Mouse (Mus musculus): Measurements from ENCODE around the gene Hist2h3c2. TPM values are rescaled to one million over a fixed set of nuclear protein-coding genes. Genes with fewer than 3 reads are reported as not detected.

Gene Hist2h3c2
- total and polyA plus RNA-seq, 3 experiments: 8.2 to 2,744 (median 1,897) TPM

DNA sequence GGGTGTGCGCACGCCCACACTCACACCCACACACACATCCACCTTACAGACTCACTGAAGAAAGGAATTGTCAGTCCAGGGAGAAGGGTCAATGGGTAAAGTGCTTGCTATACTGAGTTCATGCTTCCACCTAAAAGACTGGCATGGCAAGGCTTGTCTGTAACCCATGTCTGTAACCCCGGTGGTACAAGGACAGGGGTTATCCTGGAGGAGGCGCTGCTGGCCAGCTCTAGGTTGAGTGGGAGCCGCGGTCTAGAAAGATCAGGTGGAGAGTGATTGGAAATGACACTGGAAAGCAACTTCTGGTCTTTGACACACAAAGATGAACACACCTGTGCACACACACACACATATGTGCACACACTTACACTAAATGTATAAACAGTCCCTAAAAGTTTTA lies 41.7 kb upstream of the Hist2h3c2 start:
- Histone ChIP-seq H3K9ac (ENCODE audit: control insufficient read depth, low read depth, low read length, poor library complexity, severe bottlenecking) (no peak overlapping the region), H3K9me3 (replicated peaks; ENCODE audit: insufficient read depth, low read length) (no peaks in the 10 kb centered on the region), H3K4me3 (ENCODE audit: control insufficient read depth in 1 of 2, insufficient read depth in 1 of 2, low read depth in 2 of 2, low read length in 2 of 2) (no peak overlapping the region), H3K27me3 (ENCODE audit: control insufficient read depth in 1 of 2, insufficient read depth in 2 of 2, low read length in 2 of 2) (no peaks in the 10 kb centered on the region), H3K27ac (ENCODE audit: control insufficient read depth, low read depth, low read length) (no peak overlapping the region), H3K4me1 (ENCODE audit: control insufficient read depth in 1 of 2, insufficient read depth in 2 of 2, low read length in 2 of 2) (peaks cover 2 to 13% of the 10 kb centered on the region in 2 experiments), H3K36me3 (ENCODE audit: control insufficient read depth in 1 of 2, insufficient read depth in 2 of 2, low read length in 2 of 2) (peaks cover 0 to 10% of the 10 kb centered on the region in 2 experiments; a peak in 2 of 4 replicates), H3K79me2 (ENCODE audit: control insufficient read depth, insufficient read depth, low read length, poor library complexity) (no peaks in the 10 kb centered on the region; the same call in 1 of the 2 replicates)
- peak; percentile 38 for DNase-seq (ENCODE audit: low read depth, low spot score)
- TF ChIP-seq ZC3H11A (IDR thresholded peaks at IDR 0.05; ENCODE audit: low read depth, low read length) (peak; percentile 35), CTCF (IDR thresholded peaks at IDR 0.05 in 2 of 3, conservative IDR thresholded peaks at IDR 0.05 in 1 of 3; ENCODE audit: control insufficient read depth in 1 of 3, insufficient read depth in 1 of 3, low read depth in 2 of 3, low read length in 3 of 3, poor library complexity in 1 of 3, severe bottlenecking in 1 of 3) (peak; percentile 24 to 59 (median 54); a peak in 5 of 6 replicates), SMC3 (IDR thresholded peaks at IDR 0.05; ENCODE audit: low read depth, low read length) (peak; percentile 32; the same call in 1 of the 2 replicates), MXI1 (IDR thresholded peaks at IDR 0.05; ENCODE audit: low read depth, low read length) (no peak), POLR2AphosphoS5 (IDR thresholded peaks at IDR 0.05; ENCODE audit: borderline replicate concordance, low read depth, low read length) (no peak), ZNF384 (IDR thresholded peaks at IDR 0.05; ENCODE audit: low read depth, low read length) (no peak), ZKSCAN1 (IDR thresholded peaks at IDR 0.05; ENCODE audit: low read depth, low read length) (no peak), POLR2AphosphoS2 (IDR thresholded peaks at IDR 0.05; ENCODE audit: low read length) (no peak), MYC (IDR thresholded peaks at IDR 0.05; ENCODE audit: low read depth, low read length) (no peak), GABPA (IDR thresholded peaks at IDR 0.05; ENCODE audit: low read depth, low read length) (no peak), SIN3A (IDR thresholded peaks at IDR 0.05; ENCODE audit: low read length) (no peak), MAX (IDR thresholded peaks at IDR 0.05; ENCODE audit: low read length) (no peak), MYB (IDR thresholded peaks at IDR 0.05; ENCODE audit: low read depth, low read length) (no peak), GATA1 (IDR thresholded peaks at IDR 0.05; ENCODE audit: low read depth, low read length) (no peak), RAD21 (IDR thresholded peaks at IDR 0.05; ENCODE audit: low read depth, low read length) (peak; percentile 53), NRF1 (IDR thresholded peaks at IDR 0.05; ENCODE audit: insufficient read depth, low read depth, low read length, poor library complexity, severe bottlenecking) (no peak), TBP (IDR thresholded peaks at IDR 0.05; ENCODE audit: low read depth, low read length) (no peak), TCF12 (IDR thresholded peaks at IDR 0.05; ENCODE audit: low read depth, low read length) (no peak), JUND (IDR thresholded peaks at IDR 0.05; ENCODE audit: low read depth, low read length) (no peak), NELFE (IDR thresholded peaks at IDR 0.05; ENCODE audit: low read depth, low read length) (no peak), USF1 (IDR thresholded peaks at IDR 0.05; ENCODE audit: low read depth, low read length) (no peak)

Data from MEL (cell line).